Mouse (Mus musculus) B cell, adult (primary cell): ENCODE measurements around the gene Olfr706. TPM values are rescaled to one million over a fixed set of nuclear protein-coding genes. Genes with fewer than 3 reads are reported as not detected.

Experiments used
- total RNA-seq: library from RNA; stranded (reverse); gene quantifications from 4 replicates; pipeline ENCODE4 v1.2.4, GENCODE M21; 2023; ENCODE audit not compliant: inconsistent age

The Olfr706 gene
- total RNA-seq, result not detected in 4 replicates

GRCm38 (mm10) chr7:106888062-106888461, at the start of gene Olfr706:
Gene Olfr706 (minus strand): TSS chr7:106888162.

GRCm38 (mm10) chr7:106932119-106932518, 44.2 kb upstream of the Olfr706 start, which contains the start of gene Olfr709-ps1:
Gene Olfr709-ps1 (minus strand): TSS chr7:106932219.

GRCm38 (mm10) chr7:106907676-106908075, 19.7 kb upstream of the Olfr706 start, which contains the start of gene Olfr1532-ps1:
Gene Olfr1532-ps1 (plus strand): TSS chr7:106908001.

GRCm38 (mm10) chr7:106901141-106901540, 13.2 kb upstream of the Olfr706 start, which contains the start of gene Olfr707:
Gene Olfr707 (minus strand): TSS chr7:106901241.

GRCm38 (mm10) chr7:106876791-106877190, 11.2 kb downstream of the Olfr706 start, which contains the start of gene Olfr705:
Gene Olfr705 (minus strand): TSS chr7:106876891.

GRCm38 (mm10) chr7:106862885-106863284, 25.1 kb downstream of the Olfr706 start, which contains the start of gene Olfr704:
Gene Olfr704 (plus strand): TSS chr7:106863185.

GRCm38 (mm10) chr7:106843060-106843459, 44.9 kb downstream of the Olfr706 start, which contains the start of gene Olfr703:
Gene Olfr703 (plus strand): TSS chr7:106843360.

GRCm38 (mm10) chr7:106833793-106834192, 54.2 kb downstream of the Olfr706 start, which contains the start of gene Olfr702:
Gene Olfr702 (minus strand): TSS chr7:106833893.

Other genes with a start within 250 kb of the Olfr706 start
- gene Olfr693, start 207.6 kb downstream of the Olfr706 start, total RNA-seq, result not detected in 4 replicates
- gene Olfr694, start 196.3 kb downstream of the Olfr706 start, total RNA-seq, result not detected in 4 replicates
- not detected in 4 replicates for gene Olfr695, start 171.8 kb downstream of the Olfr706 start, total RNA-seq
- gene Olfr697, start 145.7 kb downstream of the Olfr706 start, total RNA-seq, result not detected in 4 replicates
- not detected in 4 replicates for gene Olfr698, start 132.8 kb downstream of the Olfr706 start, total RNA-seq
- not detected in 4 replicates for gene Olfr699, start 95.0 kb downstream of the Olfr706 start, total RNA-seq
- not detected in 4 replicates for gene Olfr700, start 79.3 kb downstream of the Olfr706 start, total RNA-seq
- gene Olfr701, start 74.0 kb downstream of the Olfr706 start, total RNA-seq, result not detected in 4 replicates
- not detected in 4 replicates for gene Olfr702, start 54.3 kb downstream of the Olfr706 start, total RNA-seq
- gene Olfr703, start 44.8 kb downstream of the Olfr706 start, total RNA-seq, result not detected in 4 replicates
- not detected in 4 replicates for gene Olfr704, start 25.0 kb downstream of the Olfr706 start, total RNA-seq
- gene Olfr705, start 11.3 kb downstream of the Olfr706 start, total RNA-seq, result not detected in 4 replicates
- not detected in 4 replicates for gene Olfr707, start 13.1 kb upstream of the Olfr706 start, total RNA-seq
- gene Olfr1532-ps1, start 19.8 kb upstream of the Olfr706 start, total RNA-seq, result not detected in 4 replicates
- 0.12 TPM in 1 of 4 replicates, not detected in the others for gene Olfr709-ps1, start 44.1 kb upstream of the Olfr706 start, total RNA-seq
- gene Olfr710, start 60.1 kb upstream of the Olfr706 start, total RNA-seq, result not detected in 4 replicates
- gene Olfr6, start 75.8 kb upstream of the Olfr706 start, total RNA-seq, result not detected in 4 replicates
- not detected in 4 replicates for gene Olfr711, start 87.3 kb upstream of the Olfr706 start, total RNA-seq
- gene Olfr2, start 117.9 kb upstream of the Olfr706 start, total RNA-seq, result not detected in 4 replicates
- not detected in 4 replicates for gene Olfr713, start 143.0 kb upstream of the Olfr706 start, total RNA-seq
- not detected in 4 replicates for gene Olfr714, start 182.8 kb upstream of the Olfr706 start, total RNA-seq
- gene Olfr17, start 205.1 kb upstream of the Olfr706 start, total RNA-seq, result not detected in 4 replicates
- gene Olfr715b, start 222.2 kb upstream of the Olfr706 start, total RNA-seq, result not detected in 4 replicates
- gene Olfr715, start 242.9 kb upstream of the Olfr706 start, total RNA-seq, result not detected in 4 replicates